Mouse (Mus musculus) small intestine, adult 2 months (tissue): Measurements from ENCODE around the gene Ankrd11.

Experiments used
- CTCF ChIP-seq: fragments of 200-500 bp; IDR thresholded peaks from 2 replicates; pipeline ENCODE4 v1.5.1; 2012; ENCODE audit warnings: low read depth, mild to moderate bottlenecking, control low read depth, inconsistent platforms, low read length, moderate library complexity, mixed read lengths; ENCODE audit not compliant: insufficient replicate concordance, insufficient read length; ENCODE audit errors: extremely low read depth
- POLR2A ChIP-seq: fragments of 200-500 bp; IDR thresholded peaks from 2 replicates; pipeline ENCODE4 v1.6.1; 2012; ENCODE audit warnings: low read depth, mild to moderate bottlenecking, control low read depth, inconsistent platforms, low read length, moderate library complexity

DNA sequence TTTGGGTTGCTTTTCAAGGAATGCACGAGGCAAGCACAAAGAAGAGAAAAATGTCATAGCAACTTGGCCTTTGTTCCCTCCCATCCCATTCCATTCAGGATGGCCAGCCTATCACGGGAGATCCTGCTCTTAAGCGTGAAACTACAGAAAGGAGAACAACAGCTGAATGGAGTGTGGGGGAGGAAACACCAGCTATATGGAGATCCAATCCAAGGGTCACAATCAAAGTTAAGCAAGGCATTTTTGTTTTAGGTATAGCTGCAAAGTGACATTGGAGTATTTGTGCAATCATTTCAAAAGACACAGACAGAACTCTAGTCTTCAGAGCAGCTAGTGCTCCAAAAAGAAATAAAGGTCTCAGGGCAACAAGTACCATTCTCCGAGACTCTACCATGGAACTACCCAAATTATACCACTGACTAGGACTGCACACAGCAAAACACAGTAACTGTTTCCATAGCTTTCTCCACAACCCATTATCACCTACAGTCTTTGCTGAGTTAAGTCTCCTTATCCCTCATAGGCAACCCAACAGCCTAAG, 1.9 kb downstream of the Ankrd11 start:
- no peak for TF ChIP-seq CTCF
- TF ChIP-seq POLR2A, result no peak
